Mouse (Mus musculus) forebrain, embryonic 15.5 days (tissue): ENCODE measurements around the gene Mfsd11. TPM values are rescaled to one million over a fixed set of nuclear protein-coding genes. Genes with fewer than 3 reads are reported as not detected.

Experiments used
- ATAC-seq: fragments of 200-750 bp; cut with Nextera tagmentation; replicated peaks from 2 replicates; pipeline ENCODE4 v1.8.0; 2017; ENCODE audit warnings: mild to moderate bottlenecking, moderate TSS enrichment, moderate library complexity
- H3K27ac ChIP-seq: fragments of 300-500 bp; sonication (generic); replicated peaks from 2 replicates; pipeline ENCODE4 v1.5.1; 2015; ENCODE audit warnings: mild to moderate bottlenecking, inconsistent platforms
- H3K27me3 ChIP-seq: fragments of 300-500 bp; sonication (generic); 2 replicates; pipeline ENCODE4 v1.6.1; 2015; ENCODE audit warnings: inconsistent platforms
- H3K36me3 ChIP-seq: fragments of 300-500 bp; sonication (generic); 2 replicates; pipeline ENCODE4 v1.6.1; 2015; ENCODE audit warnings: mild to moderate bottlenecking, inconsistent platforms
- H3K4me1 ChIP-seq: fragments of 300-500 bp; sonication (generic); 2 replicates; pipeline ENCODE4 v1.6.1; 2015; ENCODE audit warnings: inconsistent platforms
- H3K4me2 ChIP-seq: fragments of 300-500 bp; sonication (generic); replicated peaks from 2 replicates; pipeline ENCODE4 v1.6.1; 2015; ENCODE audit warnings: mild to moderate bottlenecking, inconsistent platforms
- H3K4me3 ChIP-seq: fragments of 300-500 bp; sonication (generic); 2 replicates; pipeline ENCODE4 v1.5.1; 2015; ENCODE audit warnings: mild to moderate bottlenecking, inconsistent platforms
- H3K9ac ChIP-seq: fragments of 300-500 bp; sonication (generic); replicated peaks from 2 replicates; pipeline ENCODE4 v1.6.1; 2015; ENCODE audit warnings: mild to moderate bottlenecking, inconsistent platforms
- H3K9me3 ChIP-seq: fragments of 300-500 bp; sonication (generic); 2 replicates; pipeline ENCODE4 v1.6.1; 2016; ENCODE audit warnings: inconsistent platforms
- whole genome bisulfite sequencing: fragments of 180-500 bp; shearing (Covaris S2); methylation state at CpG from one replicate; pipeline ENCODE4 v1.1.7; 2015; ENCODE audit warnings: mixed read lengths; 5-methylcytosine and 5-hydroxymethylcytosine counted together
- polyA plus RNA-seq: library from polyadenylated mRNA; unstranded; fragments of >200 nt; fragmentation: Nextera tagmentation; extraction: Ambion mirVana; gene quantifications from 2 replicates; pipeline ENCODE4 v1.2.1, GENCODE M21; 2015

Gene Mfsd11
- polyA plus RNA-seq, 1 experiment from 2014 or later, result 54.9 TPM

DNA sequence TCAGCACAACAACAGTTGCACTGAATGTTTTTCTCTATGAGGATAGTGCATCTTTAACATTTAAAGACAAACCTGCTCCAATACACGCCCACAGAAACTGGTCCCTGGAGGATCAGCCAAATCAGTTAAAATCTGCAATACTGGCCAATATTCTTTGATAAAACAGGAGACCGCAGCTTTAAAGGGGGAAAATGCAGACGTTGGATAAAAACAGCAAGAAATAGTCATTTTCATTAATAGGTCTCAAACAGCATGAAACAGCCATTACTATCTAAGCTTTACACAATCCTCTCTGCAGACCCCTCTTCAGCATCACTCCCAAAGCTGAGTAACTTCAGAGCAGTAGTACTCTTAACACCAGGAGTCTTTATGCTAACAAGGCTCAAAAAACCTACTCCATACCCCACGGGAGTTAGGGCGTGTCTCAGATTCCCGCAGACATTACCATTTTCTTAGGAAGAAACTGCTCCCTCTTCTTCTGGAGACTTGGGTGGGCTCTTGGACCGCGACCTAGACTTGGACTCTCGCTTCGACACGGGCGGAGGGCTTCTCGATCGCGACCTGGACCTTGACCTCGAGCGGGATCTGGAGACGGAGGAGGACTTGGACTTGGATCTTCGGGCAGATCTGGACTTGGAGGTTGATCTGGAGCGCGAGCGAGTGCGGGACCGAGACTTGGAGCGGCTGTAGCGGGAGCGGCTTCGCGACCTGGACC is 507 bp upstream of the Mfsd11 start:
- no peaks in the 10 kb centered on the region for H3K27me3 ChIP-seq
- H3K9me3 ChIP-seq, result no peaks in the 10 kb centered on the region
- peak overlapping the region; percentile 84 for H3K4me2 ChIP-seq
- peak overlapping the region; percentile 90 for H3K4me3 ChIP-seq
- ATAC-seq, result no peak
- peak overlapping the region; percentile 99 for H3K27ac ChIP-seq
- peak overlapping the region; percentile 84 for H3K9ac ChIP-seq
- peaks cover 47% of the 10 kb centered on the region for H3K4me1 ChIP-seq
- WGBS, result 1% methylated on average over 29 of the region's 29 CpGs
- peaks cover 30% of the 10 kb centered on the region for H3K36me3 ChIP-seq

DNA sequence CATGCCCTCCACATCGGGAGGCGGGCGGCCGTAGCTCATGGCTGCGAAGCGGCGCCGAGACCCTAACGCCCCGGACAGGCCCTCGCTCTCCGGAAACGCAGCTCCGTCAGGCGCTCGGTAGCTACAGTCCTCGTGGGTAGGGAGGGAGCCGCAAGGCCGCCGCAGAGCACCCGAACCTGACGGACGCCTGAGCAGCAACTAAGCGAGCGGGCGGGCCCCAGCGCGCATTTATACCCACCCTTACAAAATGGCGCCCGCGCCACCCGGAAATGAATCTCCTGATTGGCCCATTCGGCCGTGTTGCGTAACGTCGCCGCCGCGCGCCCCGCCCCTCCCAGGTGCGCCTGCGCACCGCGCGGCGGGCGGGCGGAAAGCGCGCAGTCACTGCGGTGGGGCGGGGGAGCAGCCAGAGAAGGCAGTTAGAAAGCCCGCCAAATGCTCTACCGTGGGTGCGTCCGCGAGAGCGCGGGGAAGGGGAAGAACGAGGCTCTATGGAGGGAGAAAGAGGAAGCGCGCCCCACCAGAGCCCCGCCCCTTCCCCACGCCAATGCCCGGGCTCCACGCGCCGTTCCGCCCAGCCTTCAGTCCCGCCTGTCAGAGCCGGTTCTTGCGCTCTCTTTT is 761 bp downstream of the Mfsd11 start, which contains the start of gene Srsf2:
TSS of gene Srsf2 (minus strand) at position 204 of the 621 bp plus-strand sequence.
- Histone ChIP-seq H3K4me3 (peak within 1 kb of the TSS; percentile 90), H3K4me1 (peaks cover 47% of the 10 kb centered on the region), H3K36me3 (peaks cover 26% of the 10 kb centered on the region), H3K4me2 (peak within 1 kb of the TSS; percentile 84), H3K9ac (peak within 1 kb of the TSS; percentile 84), H3K27me3 (no peaks in the 10 kb centered on the region), H3K27ac (peak within 1 kb of the TSS; percentile 99), H3K9me3 (no peaks in the 10 kb centered on the region)
- 0% methylated on average over 74 of the region's 74 CpGs for WGBS
- peak; percentile 90 for ATAC-seq

DNA sequence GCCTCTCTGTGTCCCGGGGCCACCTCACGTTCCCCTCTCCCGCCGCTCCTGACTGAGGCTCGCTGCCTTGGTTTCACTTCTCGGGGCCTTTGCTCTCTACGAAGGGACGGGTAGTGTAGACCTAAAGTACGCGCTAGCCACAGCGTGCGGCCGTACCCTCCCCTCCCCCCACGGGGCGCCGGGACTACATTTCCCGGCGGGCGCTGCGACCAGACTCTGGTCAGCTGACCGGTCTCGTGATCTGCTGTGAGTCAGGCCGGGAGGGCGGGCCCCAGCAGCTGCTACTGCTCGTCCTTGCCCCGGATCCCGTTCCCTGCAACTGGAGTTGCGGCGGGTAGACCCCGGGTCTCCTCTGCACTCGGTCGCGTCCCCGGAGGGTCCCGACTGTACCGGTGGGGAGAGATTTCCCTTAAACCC is 1.3 kb downstream of the Mfsd11 start:
- H3K4me1 ChIP-seq, result peaks cover 45% of the 10 kb centered on the region
- ATAC-seq, result peak; percentile 91
- peak overlapping the region; percentile 76 for H3K9ac ChIP-seq
- H3K9me3 ChIP-seq, result no peaks in the 10 kb centered on the region
- WGBS, result under 1% methylated on average over 36 of the region's 36 CpGs
- peak overlapping the region; percentile 90 for H3K4me3 ChIP-seq
- no peaks in the 10 kb centered on the region for H3K27me3 ChIP-seq
- H3K36me3 ChIP-seq, result peaks cover 21% of the 10 kb centered on the region
- peak overlapping the region; percentile 99 for H3K27ac ChIP-seq
- H3K4me2 ChIP-seq, result peak overlapping the region; percentile 64

DNA sequence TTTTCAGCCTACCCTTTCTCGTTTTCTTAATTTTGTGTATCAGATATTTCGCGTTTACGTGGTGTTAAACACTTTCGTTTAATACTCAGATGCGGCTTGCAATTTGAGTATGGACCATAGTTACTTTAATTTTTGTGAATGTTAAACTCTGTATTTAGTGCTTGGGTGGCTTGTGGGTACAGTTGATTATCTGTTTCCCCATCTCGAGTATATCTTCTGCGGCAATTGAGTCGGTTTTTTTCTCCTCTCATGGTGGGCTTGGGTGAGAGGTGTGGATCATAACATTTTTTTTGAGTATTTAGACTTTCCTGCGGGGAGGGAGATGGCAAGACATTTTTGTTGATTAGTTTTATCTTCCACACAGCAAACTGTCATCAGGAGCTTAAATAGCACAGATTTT is 2.0 kb downstream of the Mfsd11 start:
- H3K27me3 ChIP-seq, result no peaks in the 10 kb centered on the region
- WGBS, result 50% methylated on average over 10 of the region's 10 CpGs
- no peak overlapping the region for H3K27ac ChIP-seq
- H3K4me2 ChIP-seq, result peak overlapping the region; percentile 64
- peaks cover 42% of the 10 kb centered on the region for H3K4me1 ChIP-seq
- H3K36me3 ChIP-seq, result peaks cover 21% of the 10 kb centered on the region
- no peak for ATAC-seq
- H3K9me3 ChIP-seq, result no peaks in the 10 kb centered on the region
- peak overlapping the region; percentile 76 for H3K9ac ChIP-seq
- H3K4me3 ChIP-seq, result peak overlapping the region; percentile 90

DNA sequence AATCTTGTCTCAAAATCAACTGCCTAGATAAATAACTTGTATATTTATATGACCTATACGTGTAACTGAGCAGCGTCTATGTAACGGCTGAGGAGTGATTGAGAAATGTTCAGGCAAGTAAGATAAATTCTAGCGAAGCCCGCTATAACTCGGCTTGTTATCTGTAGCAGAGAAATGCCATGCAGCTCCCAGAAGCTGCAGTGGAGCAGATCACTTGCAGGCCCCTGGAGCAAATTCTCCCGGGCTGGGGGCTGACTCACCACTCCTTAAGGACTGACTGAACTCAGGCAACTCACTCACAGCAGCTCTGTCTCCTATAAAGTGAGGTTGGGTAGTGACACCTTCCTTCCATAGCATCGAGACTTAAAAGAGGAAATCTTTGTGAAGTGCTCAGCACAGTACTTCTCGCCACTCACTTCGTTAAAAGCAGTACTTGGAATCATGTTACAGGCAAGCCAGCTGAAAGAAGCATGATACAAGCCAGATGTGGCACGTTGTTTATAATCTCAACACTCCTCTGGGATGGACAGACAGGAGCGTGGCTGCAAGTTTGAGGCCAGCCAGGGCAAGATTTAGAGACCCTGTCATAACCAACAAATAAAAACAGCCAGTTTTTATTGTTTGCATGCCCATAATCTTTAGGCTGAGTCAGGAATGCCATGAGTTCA is 5.1 kb downstream of the Mfsd11 start:
- no peak overlapping the region for H3K4me3 ChIP-seq
- no peaks in the 10 kb centered on the region for H3K27me3 ChIP-seq
- no peak overlapping the region for H3K27ac ChIP-seq
- 90% methylated on average over 12 of the region's 12 CpGs for WGBS
- no peak overlapping the region for H3K4me2 ChIP-seq
- no peak overlapping the region for H3K9ac ChIP-seq
- H3K36me3 ChIP-seq, result peaks cover 35% of the 10 kb centered on the region
- peaks cover 20% of the 10 kb centered on the region for H3K4me1 ChIP-seq
- H3K9me3 ChIP-seq, result no peaks in the 10 kb centered on the region
- ATAC-seq, result no peak

DNA sequence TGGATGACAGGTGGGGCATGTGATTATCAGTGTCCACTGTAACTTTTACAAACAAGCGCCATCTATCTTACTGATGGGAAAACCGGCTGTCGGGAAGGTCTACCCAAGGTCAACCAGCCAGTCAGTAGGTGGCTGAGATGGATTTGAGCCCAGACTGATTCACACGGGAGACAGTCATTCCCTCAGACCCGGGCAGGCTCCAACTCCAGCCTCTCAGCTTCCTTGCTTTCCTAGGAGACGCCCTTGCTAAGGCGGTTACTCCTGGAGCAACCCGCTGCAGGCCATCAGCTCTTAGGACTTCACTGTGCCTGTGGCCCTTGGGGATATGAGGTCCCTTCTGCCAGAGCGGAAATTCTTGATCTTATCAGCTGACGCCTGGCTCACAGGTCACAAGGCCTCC is 12.2 kb downstream of the Mfsd11 start:
- no peaks in the 10 kb centered on the region for H3K9me3 ChIP-seq
- H3K27ac ChIP-seq, result no peak overlapping the region
- no peak overlapping the region for H3K9ac ChIP-seq
- no peak for ATAC-seq
- peaks cover 84% of the 10 kb centered on the region for H3K36me3 ChIP-seq
- H3K4me2 ChIP-seq, result no peak overlapping the region
- H3K4me1 ChIP-seq, result no peaks in the 10 kb centered on the region
- 91% methylated on average over 10 of the region's 10 CpGs for WGBS
- no peak overlapping the region for H3K4me3 ChIP-seq
- no peaks in the 10 kb centered on the region for H3K27me3 ChIP-seq

DNA sequence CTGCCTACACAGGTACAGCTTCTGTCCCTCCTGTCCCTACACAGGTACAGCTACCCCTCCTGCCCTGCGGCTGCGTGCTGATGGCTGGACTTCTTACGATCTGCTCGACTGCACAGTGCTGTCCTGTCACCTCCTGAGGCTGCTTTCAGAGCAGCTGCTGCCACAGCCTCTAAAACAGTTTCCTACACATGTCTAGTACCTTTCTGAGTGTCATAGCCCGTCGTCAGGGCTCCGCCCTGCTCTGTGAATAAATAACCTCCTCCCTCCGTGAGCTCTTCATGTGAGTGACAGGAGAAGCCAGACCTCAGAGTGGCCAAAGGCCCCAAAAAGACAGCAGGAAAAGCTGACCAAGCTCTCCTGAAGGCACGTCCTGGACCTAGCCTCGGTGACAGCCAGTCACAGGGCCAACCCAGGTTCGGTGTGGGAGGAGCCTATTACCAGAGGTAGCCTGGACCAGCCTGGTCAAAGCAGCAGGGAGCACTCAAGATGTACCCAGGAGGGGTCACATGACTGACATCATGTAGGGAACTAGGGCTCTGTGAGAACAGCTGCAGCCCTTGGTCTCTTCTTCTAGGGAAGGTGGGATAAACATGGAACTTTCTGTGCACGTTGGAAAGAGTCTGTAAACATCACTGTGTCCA is 13.8 kb downstream of the Mfsd11 start:
- Histone ChIP-seq H3K27ac (no peak overlapping the region), H3K27me3 (no peaks in the 10 kb centered on the region), H3K9ac (no peak overlapping the region), H3K36me3 (peaks cover 74% of the 10 kb centered on the region), H3K4me3 (no peak overlapping the region), H3K4me2 (no peak overlapping the region), H3K4me1 (no peaks in the 10 kb centered on the region), H3K9me3 (no peaks in the 10 kb centered on the region)
- 82% methylated on average over 12 of the region's 12 CpGs for WGBS
- ATAC-seq, result no peak

DNA sequence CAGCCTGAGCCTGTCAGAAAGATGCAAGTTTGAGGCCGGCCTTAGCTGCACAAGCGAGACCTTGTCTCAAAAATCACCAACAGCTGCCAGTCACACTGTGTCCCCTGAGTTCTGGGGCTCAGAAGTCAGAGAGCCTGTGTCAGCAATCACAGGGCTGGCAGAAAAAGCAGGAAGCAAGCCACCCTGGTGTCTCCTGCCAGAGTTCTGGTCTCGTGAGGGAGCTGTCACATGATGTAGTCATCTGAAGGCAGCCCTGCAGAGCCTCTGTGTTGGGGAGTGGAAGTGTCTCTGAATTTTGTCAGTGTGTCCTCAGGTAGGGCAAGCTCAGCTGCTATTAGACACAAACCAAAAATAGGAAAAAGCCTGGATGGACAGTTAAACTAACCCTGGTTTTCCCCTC is 15.9 kb downstream of the Mfsd11 start:
- H3K36me3 ChIP-seq, result peaks cover 72% of the 10 kb centered on the region
- no peaks in the 10 kb centered on the region for H3K27me3 ChIP-seq
- no peaks in the 10 kb centered on the region for H3K9me3 ChIP-seq
- H3K4me3 ChIP-seq, result no peak overlapping the region
- H3K4me2 ChIP-seq, result no peak overlapping the region
- H3K27ac ChIP-seq, result no peak overlapping the region
- H3K9ac ChIP-seq, result no peak overlapping the region
- ATAC-seq, result no peak
- 81% methylated on average over 3 of the region's 3 CpGs for WGBS
- no peaks in the 10 kb centered on the region for H3K4me1 ChIP-seq

DNA sequence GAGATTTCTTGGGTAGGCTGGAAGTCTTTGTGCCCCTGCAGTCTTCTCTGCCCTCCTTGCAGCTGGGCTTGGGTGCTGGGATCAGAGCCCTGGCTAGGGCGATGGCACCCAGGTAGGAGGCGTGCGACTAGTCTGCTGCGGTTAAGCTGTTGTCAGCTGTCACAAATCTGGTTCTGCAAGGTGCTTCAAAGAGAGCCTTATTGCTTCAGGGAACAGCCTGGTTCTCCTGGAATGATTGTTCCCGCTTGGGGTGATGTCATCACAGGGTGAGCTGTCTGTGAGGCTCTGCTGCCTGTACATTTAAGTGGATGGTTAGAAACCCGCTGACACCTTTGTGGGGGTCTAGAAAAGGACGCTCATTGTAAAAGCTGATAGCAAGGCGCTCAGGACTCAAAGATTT is 17.0 kb downstream of the Mfsd11 start:
- H3K27ac ChIP-seq, result no peak overlapping the region
- no peak overlapping the region for H3K4me2 ChIP-seq
- no peaks in the 10 kb centered on the region for H3K4me1 ChIP-seq
- no peak overlapping the region for H3K4me3 ChIP-seq
- peaks cover 72% of the 10 kb centered on the region for H3K36me3 ChIP-seq
- H3K9ac ChIP-seq, result no peak overlapping the region
- H3K27me3 ChIP-seq, result no peaks in the 10 kb centered on the region
- WGBS, result 90% methylated on average over 8 of the region's 8 CpGs
- no peaks in the 10 kb centered on the region for H3K9me3 ChIP-seq
- ATAC-seq, result no peak

DNA sequence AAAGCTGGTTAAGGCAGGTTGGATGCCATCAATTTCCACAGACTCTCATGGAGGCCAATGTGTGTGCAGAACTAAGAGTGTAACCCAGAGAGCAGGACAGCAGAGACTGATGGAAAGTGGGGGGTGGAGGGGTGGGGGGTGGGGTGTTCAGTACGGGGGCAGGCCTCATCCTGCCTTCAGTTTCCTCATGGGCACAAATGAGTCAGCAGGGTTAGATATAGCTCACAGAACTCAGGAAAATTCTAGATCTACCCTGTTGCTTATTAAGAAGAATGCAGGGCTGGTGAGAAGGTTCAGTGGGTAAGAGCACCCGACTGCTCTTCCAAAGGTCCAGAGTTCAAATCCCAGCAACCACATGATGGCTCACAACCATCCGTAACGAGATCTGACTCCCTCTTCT is 17.4 kb downstream of the Mfsd11 start:
- H3K27ac ChIP-seq, result no peak overlapping the region
- H3K4me1 ChIP-seq, result no peaks in the 10 kb centered on the region
- WGBS, result 82% methylated on average over 4 of the region's 4 CpGs
- no peaks in the 10 kb centered on the region for H3K27me3 ChIP-seq
- no peaks in the 10 kb centered on the region for H3K9me3 ChIP-seq
- H3K4me3 ChIP-seq, result no peak overlapping the region
- H3K4me2 ChIP-seq, result no peak overlapping the region
- H3K36me3 ChIP-seq, result peaks cover 73% of the 10 kb centered on the region
- H3K9ac ChIP-seq, result no peak overlapping the region
- ATAC-seq, result no peak

DNA sequence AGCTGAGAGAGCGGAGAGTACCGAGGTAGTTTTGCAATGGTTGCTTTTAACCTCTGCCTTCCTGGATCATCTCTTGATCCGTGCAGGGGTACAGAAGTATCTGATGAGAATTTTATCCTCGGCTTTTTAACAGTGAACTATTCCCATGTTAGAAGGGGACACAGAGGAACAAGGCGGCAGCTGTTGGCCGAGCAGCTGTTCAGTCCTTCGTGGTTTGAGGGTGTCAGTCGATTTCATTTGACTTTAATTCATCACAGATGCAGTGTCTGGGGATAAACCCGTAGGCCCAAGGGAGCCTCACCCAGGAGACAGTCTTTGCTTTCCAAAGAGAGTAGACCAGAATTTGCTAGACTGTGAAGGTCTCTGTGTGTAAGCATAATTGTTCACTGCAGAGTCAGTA is 19.3 kb downstream of the Mfsd11 start:
- no peaks in the 10 kb centered on the region for H3K27me3 ChIP-seq
- WGBS, result 89% methylated on average over 9 of the region's 9 CpGs
- ATAC-seq, result no peak
- no peak overlapping the region for H3K4me2 ChIP-seq
- H3K4me1 ChIP-seq, result no peaks in the 10 kb centered on the region
- H3K27ac ChIP-seq, result no peak overlapping the region
- no peak overlapping the region for H3K9ac ChIP-seq
- H3K9me3 ChIP-seq, result no peaks in the 10 kb centered on the region
- H3K36me3 ChIP-seq, result peaks cover 59% of the 10 kb centered on the region
- no peak overlapping the region for H3K4me3 ChIP-seq

DNA sequence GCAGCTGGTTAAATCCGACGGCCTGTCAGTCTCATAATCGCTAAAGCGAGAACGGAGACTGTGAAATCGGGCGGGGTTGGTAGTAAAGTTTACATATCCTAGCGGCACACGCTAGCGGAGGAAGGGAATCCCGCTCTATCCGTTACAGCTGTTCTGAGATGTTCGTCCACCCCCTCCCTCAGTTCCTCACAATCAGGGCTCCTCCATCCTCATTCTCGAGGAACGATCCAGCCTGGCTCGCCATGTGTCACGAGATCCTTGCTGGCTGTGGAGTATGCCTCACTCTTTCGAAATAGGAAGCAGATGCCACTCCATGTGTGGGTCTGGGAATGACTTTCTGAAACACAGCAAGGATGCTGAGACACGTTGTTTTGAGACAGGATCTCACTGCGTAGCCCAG is 21.7 kb downstream of the Mfsd11 start:
- ATAC-seq, result no peak
- WGBS, result 89% methylated on average over 20 of the region's 20 CpGs

More for the DNA sequence above, 21.7 kb downstream of the Mfsd11 start:
- H3K27ac ChIP-seq, result no peak overlapping the region
- no peak overlapping the region for H3K9ac ChIP-seq
- H3K4me2 ChIP-seq, result no peak overlapping the region
- peaks cover 42% of the 10 kb centered on the region for H3K36me3 ChIP-seq
- no peaks in the 10 kb centered on the region for H3K9me3 ChIP-seq
- H3K4me3 ChIP-seq, result no peak overlapping the region
- no peaks in the 10 kb centered on the region for H3K27me3 ChIP-seq
- no peaks in the 10 kb centered on the region for H3K4me1 ChIP-seq
